Mouse (Mus musculus) forelimb bud, embryonic 11.5 days (tissue): Measurements from ENCODE around the gene Smg8.

ENCODE experiments used
- DNase-seq: peaks from one replicate; pipeline ENCODE4 v3.0.0-alpha.2; 2012; ENCODE audit warnings: low read depth, low spot score

Gene Smg8

DNA sequence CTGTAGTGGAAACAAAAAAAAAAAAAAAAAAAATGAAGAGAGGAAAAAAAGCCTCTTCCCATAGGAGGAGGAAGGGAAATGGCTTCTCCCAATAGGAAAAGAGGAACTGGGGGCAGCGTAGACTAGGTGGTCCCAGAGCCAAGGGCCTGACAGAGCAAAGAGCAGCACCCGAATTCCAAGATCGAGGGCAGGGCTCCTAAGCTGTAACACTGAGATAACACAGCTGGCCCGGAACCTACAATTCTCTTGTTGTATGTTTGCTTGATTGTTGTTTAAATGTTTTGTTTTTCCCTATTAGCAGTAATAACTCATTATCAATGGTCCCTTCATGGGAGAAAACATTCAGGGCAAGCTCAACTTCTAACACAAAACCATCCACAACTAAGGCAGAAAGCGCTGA is 39.6 kb downstream of the Smg8 start:
- no peak for DNase-seq

DNA sequence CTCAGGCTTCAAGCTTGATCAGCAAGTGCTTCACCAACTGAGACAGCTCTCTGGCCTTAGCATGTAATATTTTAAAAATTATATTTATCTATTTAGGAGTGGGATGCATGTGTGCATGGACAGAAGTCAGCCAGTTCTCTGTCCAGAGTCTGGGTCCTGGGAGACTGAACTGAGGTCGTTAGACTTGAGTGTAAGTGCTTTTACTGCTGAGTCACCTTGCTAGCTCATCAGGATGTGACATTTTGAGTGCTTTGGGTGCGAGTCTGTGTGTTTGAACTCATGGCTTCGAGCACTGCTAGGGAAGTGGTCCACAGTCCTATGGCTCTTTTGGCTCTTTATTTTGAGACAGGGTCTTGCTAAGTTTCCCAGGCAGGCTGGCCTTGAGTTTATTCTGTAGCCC is 43.5 kb downstream of the Smg8 start:
- no peak for DNase-seq

DNA sequence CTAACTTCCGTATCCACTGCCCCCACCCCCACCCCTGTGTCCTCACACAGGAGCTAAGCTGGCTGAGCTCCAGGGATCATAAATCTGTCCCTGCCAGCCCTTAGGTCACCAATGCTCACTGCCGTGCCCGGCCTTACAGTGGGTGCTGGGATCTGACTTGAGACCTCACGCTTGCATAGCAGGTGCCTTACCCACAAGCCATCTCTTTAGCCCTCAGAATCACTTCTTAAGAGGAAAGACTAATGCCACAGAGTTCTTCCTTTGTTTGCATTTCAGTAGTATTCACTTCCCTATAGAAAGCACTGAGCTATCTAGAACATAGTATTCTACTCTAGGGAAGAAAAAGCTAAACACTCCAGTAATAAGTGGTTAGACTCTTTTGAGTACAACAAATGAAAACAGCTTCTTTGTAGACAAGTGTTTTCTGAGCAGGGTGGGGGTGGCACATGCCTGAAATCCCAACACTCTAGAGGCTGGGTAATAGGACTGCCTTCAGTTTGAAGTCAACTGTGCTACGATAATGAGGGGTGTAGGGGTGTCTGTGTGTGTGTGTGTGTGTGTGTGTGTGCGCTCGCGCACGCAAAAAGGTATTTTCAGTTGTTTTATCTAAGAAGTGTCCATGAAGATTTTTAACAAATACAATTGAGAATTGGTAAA is 47.1 kb downstream of the Smg8 start:
- no peak for DNase-seq

DNA sequence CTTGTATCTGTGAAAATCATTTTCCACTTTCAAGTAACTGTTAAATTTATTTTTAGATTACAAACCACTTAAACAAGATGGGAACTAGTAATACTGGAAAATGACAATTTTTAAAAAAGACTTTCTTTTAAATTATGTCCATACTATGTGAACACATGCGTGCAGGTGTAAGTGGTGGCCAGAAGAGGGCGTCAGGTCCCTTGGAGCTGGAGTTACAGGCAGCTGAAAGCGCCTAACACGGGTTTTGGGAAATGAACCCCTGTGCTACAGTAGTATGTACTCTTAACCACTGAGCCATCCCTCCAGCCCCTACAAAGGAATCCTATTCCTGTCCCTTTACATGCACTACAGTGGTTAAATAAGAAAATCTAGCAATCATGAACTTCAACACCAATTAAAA is 50.4 kb downstream of the Smg8 start:
- DNase-seq: no peak

DNA sequence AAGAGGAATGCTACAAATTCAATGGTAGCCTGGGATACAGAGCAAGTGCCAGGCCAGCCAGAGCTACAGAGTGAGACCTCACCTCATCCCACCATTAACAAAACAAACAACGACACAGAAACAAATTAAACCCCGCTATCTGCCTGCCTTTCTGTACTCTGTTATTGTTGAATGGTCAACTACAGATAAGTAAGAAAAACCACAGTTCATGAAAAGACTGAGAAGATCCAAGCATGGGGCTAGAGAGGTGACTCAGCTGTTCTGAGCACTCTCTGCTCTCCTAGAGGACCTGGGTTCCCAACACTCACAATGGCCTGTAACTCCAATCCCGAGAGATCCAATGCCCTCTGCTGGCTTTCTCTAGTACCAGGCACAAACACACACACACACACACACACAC is 58.4 kb downstream of the Smg8 start:
- DNase-seq: no peak
